Mouse (Mus musculus): ENCODE measurements at regions not wholly inside any gene's neighbourhood (a gene's known extent, or its start where the extent isn't known, plus 50 kb on each side); places are given as distances from the start of the nearest gene placed in this dataset.
"Not testable (repeated sequence)": the region's sequence is repeated elsewhere in the genome, so short reads cannot be mapped to it uniquely, and the experiment has no call there.

GRCm38 (mm10) chr2:171615462-171615861, 427.8 kb downstream of the Cbln4 start:
- TF ChIP-seq CTCF (IDR thresholded peaks at IDR 0.05): no peak
- intact Hi-C loops (cut with DNase I): no loop called here
- Histone ChIP-seq H3K27ac (no peak overlapping the region), H3K4me3 (no peak overlapping the region)
- DNase-seq (ENCODE audit: extremely low spot score in 1 of 2, low spot score in 2 of 2): no peak

- intact Hi-C loops (cut with DNase I): no loop called here
- no peak overlapping the region for H3K4me3 ChIP-seq
- H3K27ac ChIP-seq: no peak overlapping the region
- no peak for DNase-seq (ENCODE audit: extremely low spot score in 1 of 2, low spot score in 2 of 2)
- TF ChIP-seq CTCF (IDR thresholded peaks at IDR 0.05): no peak
Observed at GRCm38 (mm10) chr2:171605064-171605463, 438.2 kb downstream of the Cbln4 start.

GRCm38 (mm10) chr2:171595240-171595639, 448.0 kb downstream of the Cbln4 start:
- no peak for DNase-seq (ENCODE audit: extremely low spot score in 1 of 2, low spot score in 2 of 2)
- intact Hi-C loops (cut with DNase I): no loop called here
- Histone ChIP-seq H3K27ac (no peak overlapping the region), H3K4me3 (no peak overlapping the region)
- no peak for TF ChIP-seq CTCF (IDR thresholded peaks at IDR 0.05)

GRCm38 (mm10) chr2:171593884-171594283, 449.4 kb downstream of the Cbln4 start:
- no peak overlapping the region for H3K27ac ChIP-seq
- DNase-seq (ENCODE audit: extremely low spot score in 1 of 2, low spot score in 2 of 2): no peak
- no peak for TF ChIP-seq CTCF (IDR thresholded peaks at IDR 0.05)
- intact Hi-C loops (cut with DNase I): no loop called here
- H3K4me3 ChIP-seq: no peak overlapping the region

- TF ChIP-seq CTCF (IDR thresholded peaks at IDR 0.05): no peak
Observed at GRCm38 (mm10) chr2:171592315-171592714, 451.0 kb downstream of the Cbln4 start.

GRCm38 (mm10) chr2:171588158-171588557, 455.1 kb downstream of the Cbln4 start:
- Histone ChIP-seq H3K27ac (no peak overlapping the region), H3K4me3 (no peak overlapping the region)
- TF ChIP-seq CTCF (IDR thresholded peaks at IDR 0.05): no peak
- no peak for DNase-seq (ENCODE audit: extremely low spot score in 1 of 2, low spot score in 2 of 2)
- intact Hi-C loops (cut with DNase I): loop anchor here (5.0 to 10.0 kb wide), 2 partner anchors 334 to 547 kb away; no protein-coding TSS in a partner anchor

More at GRCm38 (mm10) chr2:171592315-171592714, 451.0 kb downstream of the Cbln4 start:
- Histone ChIP-seq H3K4me3 (no peak overlapping the region), H3K27ac (no peak overlapping the region)
- intact Hi-C loops (cut with DNase I): no loop called here
- DNase-seq (ENCODE audit: extremely low spot score in 1 of 2, low spot score in 2 of 2): no peak

GRCm38 (mm10) chr2:171587635-171588034, 455.6 kb downstream of the Cbln4 start:
- Histone ChIP-seq H3K27ac (no peak overlapping the region), H3K4me3 (no peak overlapping the region)
- TF ChIP-seq CTCF (IDR thresholded peaks at IDR 0.05): no peak
- intact Hi-C loops (cut with DNase I): loop anchor here (5.0 to 10.0 kb wide), 2 partner anchors 335 to 547 kb away; no protein-coding TSS in a partner anchor
- peak; percentile 9 to 20 for DNase-seq (ENCODE audit: extremely low spot score in 1 of 2, low spot score in 2 of 2)

GRCm38 (mm10) chr2:171586853-171587220, 456.4 kb downstream of the Cbln4 start:
- intact Hi-C loops (cut with DNase I): loop anchor here (5.0 to 10.0 kb wide), 2 partner anchors 335 to 548 kb away; no protein-coding TSS in a partner anchor

GRCm38 (mm10) chr2:171586217-171586852, 456.9 kb downstream of the Cbln4 start:
- H3K4me3 ChIP-seq: no peak overlapping the region
- peak in 1 of 2 experiments; percentile 20 for DNase-seq (ENCODE audit: extremely low spot score in 1 of 2, low spot score in 2 of 2)
- intact Hi-C loops (cut with DNase I): loop anchor here (5.0 to 10.0 kb wide), 2 partner anchors 336 to 548 kb away; no protein-coding TSS in a partner anchor
- no peak; the same call in 1 of the 2 replicates for TF ChIP-seq CTCF (IDR thresholded peaks at IDR 0.05)
- H3K27ac ChIP-seq: no peak overlapping the region

More at GRCm38 (mm10) chr2:171586853-171587220, 456.4 kb downstream of the Cbln4 start:
- no peak overlapping the region for H3K27ac ChIP-seq
- TF ChIP-seq CTCF (IDR thresholded peaks at IDR 0.05): no peak
- H3K4me3 ChIP-seq: no peak overlapping the region
- DNase-seq (ENCODE audit: extremely low spot score in 1 of 2, low spot score in 2 of 2): no peak

GRCm38 (mm10) chr2:171574360-171574759, 468.9 kb downstream of the Cbln4 start:
- H3K27ac ChIP-seq: no peak overlapping the region
- DNase-seq (ENCODE audit: extremely low spot score in 1 of 2, low spot score in 2 of 2): no peak
- no peak overlapping the region for H3K4me3 ChIP-seq
- intact Hi-C loops (cut with DNase I): no loop called here
- no peak for TF ChIP-seq CTCF (IDR thresholded peaks at IDR 0.05)

- DNase-seq (ENCODE audit: extremely low spot score in 1 of 2, low spot score in 2 of 2): no peak
- Histone ChIP-seq H3K27ac (no peak overlapping the region), H3K4me3 (no peak overlapping the region)
- intact Hi-C loops (cut with DNase I): no loop called here
- no peak for TF ChIP-seq CTCF (IDR thresholded peaks at IDR 0.05)
Observed at GRCm38 (mm10) chr2:171562656-171563055, 480.6 kb downstream of the Cbln4 start.

- H3K4me3 ChIP-seq; intact Hi-C loops (cut with DNase I); H3K27ac ChIP-seq; DNase-seq (ENCODE audit: extremely low spot score in 1 of 2, low spot score in 2 of 2): not testable (repeated sequence)
Observed at GRCm38 (mm10) chr2:171542768-171543167, 500.5 kb downstream of the Cbln4 start.

- H3K4me3 ChIP-seq: no peak overlapping the region
- intact Hi-C loops (cut with DNase I): no loop called here
- TF ChIP-seq CTCF (IDR thresholded peaks at IDR 0.05): no peak
- H3K27ac ChIP-seq: no peak overlapping the region
- no peak for DNase-seq (ENCODE audit: extremely low spot score in 1 of 2, low spot score in 2 of 2)
Observed at GRCm38 (mm10) chr2:171514876-171515275, 528.4 kb downstream of the Cbln4 start.

All from left cerebral cortex, adult 2 months (tissue).